ENCODE assay signal across 24 mouse cellular contexts in the genomic region with DNA sequence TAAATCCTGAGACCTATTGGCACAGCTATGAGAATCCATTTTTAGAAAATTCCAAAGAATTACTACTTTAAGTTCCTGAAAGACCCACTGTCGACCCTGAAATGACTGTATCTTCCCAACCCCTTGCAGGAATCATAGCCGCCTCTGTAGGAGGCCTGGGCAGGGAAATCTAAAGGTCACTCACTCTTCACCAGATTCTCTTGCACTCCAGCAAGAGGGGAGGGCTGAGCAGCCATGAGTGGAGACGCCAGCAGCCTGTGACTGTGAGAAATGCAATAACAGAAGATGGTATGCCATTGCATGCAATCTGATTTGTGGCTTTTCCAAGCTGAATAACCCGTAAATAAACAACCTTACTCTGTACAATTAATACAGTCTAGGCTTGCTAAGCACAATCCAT. TPM values are rescaled to one million over a fixed set of nuclear protein-coding genes. Genes with fewer than 3 reads are reported as not detected.
"Had no signal": no experiment of that assay in that cellular context is flagged by ENCODE, and none has a peak within 500 bp of the region (broad histone marks: within the 10 kb centered on the region; RNA-seq: fewer than 3 reads in every experiment).

No protein-coding gene starts in this region.

- H3K9ac ChIP-seq: limb, embryonic 12.5 days; limb, embryonic 15.5 days; liver, embryonic 14.5 days; liver, postnatal 0 days; lung, embryonic 14.5 days; midbrain, embryonic 12.5 days; stomach, embryonic 15.5 days had no signal

- H3K4me3 ChIP-seq: layer of hippocampus, adult 2 months; left cerebral cortex, adult 2 months; limb, embryonic 12.5 days; limb, embryonic 15.5 days; midbrain, embryonic 12.5 days; stomach, embryonic 15.5 days had no signal

- H3K27me3 ChIP-seq: limb, embryonic 12.5 days; limb, embryonic 15.5 days; midbrain, embryonic 12.5 days; stomach, embryonic 15.5 days had no signal

- H3K27ac ChIP-seq: hindbrain, postnatal 0 days; layer of hippocampus, adult 2 months; left cerebral cortex, adult 2 months; limb, embryonic 12.5 days; limb, embryonic 15.5 days; liver, embryonic 14.5 days; macrophage; midbrain, embryonic 12.5 days; stomach, embryonic 15.5 days had no signal

- H3K4me1 ChIP-seq: limb, embryonic 12.5 days; limb, embryonic 15.5 days; midbrain, embryonic 12.5 days; stomach, embryonic 15.5 days had no signal

- H3K4me2 ChIP-seq: limb, embryonic 12.5 days; limb, embryonic 15.5 days; liver, embryonic 11.5 days; lung, embryonic 14.5 days; midbrain, embryonic 12.5 days; stomach, embryonic 15.5 days had no signal

- ATAC-seq: hindbrain, postnatal 0 days; inflammation-experienced regulatory T-cells, adult 6 months; intestine, embryonic 16.5 days; liver, postnatal 0 days; lung, postnatal 0 days; midbrain, embryonic 16.5 days had no signal

- H3K9me3 ChIP-seq: limb, embryonic 12.5 days; limb, embryonic 15.5 days; midbrain, embryonic 12.5 days; stomach, embryonic 15.5 days had no signal

- DNase-seq: layer of hippocampus, adult 9-11 months; left cerebral cortex, postnatal 4 days; liver, postnatal 0 days; lung, embryonic 14.5 days; right cerebral cortex, adult 18-20 months; right cerebral cortex, postnatal 14 days; spleen, adult 18-20 months; thymus, postnatal 36 days had no signal

- H3K36me3 ChIP-seq: limb, embryonic 12.5 days; limb, embryonic 15.5 days; midbrain, embryonic 12.5 days; stomach, embryonic 15.5 days had no signal

RNA-seq across cellular contexts. Expression of gene Fam71d, which starts 36.4 kb away (rescaled TPM):
- polyA plus RNA-seq: hindbrain, postnatal 0 days; inflammation-experienced regulatory T-cells, adult 6 months; intestine, embryonic 16.5 days; large intestine, adult 2 months; limb, embryonic 12.5 days; limb, embryonic 15.5 days; liver, embryonic 11.5 days; liver, embryonic 14.5 days; liver, postnatal 0 days; lung, embryonic 14.5 days; macrophage; midbrain, embryonic 12.5 days; neural tube, embryonic 11.5 days; stomach, embryonic 15.5 days had no signal
